Mouse (Mus musculus): ENCODE measurements around the gene Hspa12b. TPM values are rescaled to one million over a fixed set of nuclear protein-coding genes. Genes with fewer than 3 reads are reported as not detected.

Gene Hspa12b
- total RNA-seq (2023), result under 1 TPM in 1 of 2 experiments, not detected in 1; 0.35 TPM

DNA sequence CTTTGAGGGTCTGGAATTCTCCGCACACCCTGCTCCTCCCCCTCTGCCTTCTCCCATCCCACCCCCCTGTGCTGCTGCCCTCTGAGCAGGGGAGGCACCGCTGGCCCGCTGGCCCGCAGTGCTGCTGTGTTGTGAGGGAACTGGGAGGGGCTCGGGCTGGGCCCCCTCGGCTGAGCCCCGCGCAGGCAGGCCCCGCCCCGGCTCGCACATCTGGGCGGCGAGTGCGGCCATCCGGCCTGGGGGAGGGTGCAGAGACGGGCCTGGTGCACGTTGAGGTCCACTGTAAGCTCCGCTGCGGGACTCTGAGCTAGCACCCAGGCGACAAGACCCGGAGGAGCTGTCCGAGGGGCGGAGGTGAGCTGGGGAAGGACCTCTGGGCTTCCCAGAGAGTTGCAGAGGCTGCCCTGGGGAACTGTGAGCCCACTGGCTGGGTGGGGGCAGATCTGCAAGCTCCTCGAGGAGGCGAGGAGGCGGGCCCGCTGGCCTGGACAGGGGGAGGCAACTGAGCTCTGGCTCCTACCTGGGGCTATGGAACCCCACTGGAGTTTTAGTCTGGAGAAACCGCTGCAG lies at the start of gene Hspa12b:
Gene Hspa12b, plus strand, starts transcription at position 120 of the 570 bp plus-strand sequence.

DNA sequence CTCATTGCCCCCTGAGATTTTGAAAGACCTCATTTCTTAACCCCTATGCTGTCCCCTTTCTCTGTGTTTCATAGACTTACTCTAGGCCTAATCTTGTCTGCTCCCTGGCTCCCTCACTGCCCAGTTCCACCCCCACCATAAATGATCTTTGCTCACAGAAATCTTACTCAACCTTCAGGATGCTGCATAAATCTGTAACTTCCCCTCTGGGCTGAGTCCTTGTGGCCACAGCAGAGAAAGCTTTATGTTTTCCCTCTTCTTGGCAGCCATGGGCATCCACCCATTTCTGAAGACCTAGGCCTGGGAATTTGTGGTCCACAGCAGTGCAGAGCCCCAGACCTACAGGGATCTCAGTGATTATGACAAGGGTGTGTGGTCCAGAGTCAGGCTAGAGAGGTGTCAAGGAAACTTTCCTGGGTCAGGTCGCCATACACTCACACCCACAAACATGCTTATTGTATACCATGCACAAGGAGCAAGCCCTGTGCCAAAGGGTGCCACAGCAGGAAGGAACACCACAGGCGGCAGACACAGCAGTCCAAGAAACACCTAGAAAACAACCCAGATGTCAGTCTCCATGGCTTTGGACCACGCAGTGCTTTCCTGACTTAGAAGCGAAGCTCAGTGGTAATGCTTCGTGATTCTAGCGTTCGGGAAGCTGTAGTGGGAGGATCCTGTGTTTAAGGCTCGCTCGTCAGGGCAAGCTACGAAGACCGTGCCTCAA lies 40.3 kb upstream of the Hspa12b start, which contains the start of gene Siglec1:
Gene Siglec1, minus strand, starts transcription at position 99 of the 724 bp plus-strand sequence.

DNA sequence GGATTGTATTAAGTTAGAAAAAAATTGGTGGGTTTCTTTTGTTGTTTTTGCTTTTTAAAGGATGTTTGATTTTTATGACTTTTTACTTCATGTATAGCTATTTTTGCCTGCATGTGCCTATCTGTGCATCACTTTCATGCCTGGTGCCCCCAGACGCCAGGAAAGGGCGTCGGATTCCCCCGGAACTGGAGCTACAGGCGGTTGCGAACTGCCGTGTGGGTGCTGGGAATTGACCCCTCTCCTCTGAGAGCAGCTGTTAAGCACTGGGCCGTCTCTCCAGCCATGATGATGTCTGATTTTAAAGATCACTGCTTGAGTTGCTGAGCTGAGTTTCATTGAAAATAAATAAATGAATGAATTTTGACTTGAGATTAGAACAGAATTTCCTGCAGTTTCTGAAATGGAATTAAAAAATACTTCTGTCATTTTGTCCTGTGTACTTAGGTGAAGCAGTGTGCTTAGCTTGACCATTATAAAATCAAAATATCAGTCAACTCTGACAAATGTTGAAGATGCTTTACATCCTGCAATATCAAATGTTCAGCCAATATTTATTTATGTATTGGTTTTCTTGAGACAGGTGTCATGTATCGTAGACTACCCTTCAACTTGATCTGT lies 6.0 kb downstream of the Hspa12b start, which contains the start of gene Gm11037:
Gene Gm11037, plus strand, starts transcription at position 568 of the 618 bp plus-strand sequence.

DNA sequence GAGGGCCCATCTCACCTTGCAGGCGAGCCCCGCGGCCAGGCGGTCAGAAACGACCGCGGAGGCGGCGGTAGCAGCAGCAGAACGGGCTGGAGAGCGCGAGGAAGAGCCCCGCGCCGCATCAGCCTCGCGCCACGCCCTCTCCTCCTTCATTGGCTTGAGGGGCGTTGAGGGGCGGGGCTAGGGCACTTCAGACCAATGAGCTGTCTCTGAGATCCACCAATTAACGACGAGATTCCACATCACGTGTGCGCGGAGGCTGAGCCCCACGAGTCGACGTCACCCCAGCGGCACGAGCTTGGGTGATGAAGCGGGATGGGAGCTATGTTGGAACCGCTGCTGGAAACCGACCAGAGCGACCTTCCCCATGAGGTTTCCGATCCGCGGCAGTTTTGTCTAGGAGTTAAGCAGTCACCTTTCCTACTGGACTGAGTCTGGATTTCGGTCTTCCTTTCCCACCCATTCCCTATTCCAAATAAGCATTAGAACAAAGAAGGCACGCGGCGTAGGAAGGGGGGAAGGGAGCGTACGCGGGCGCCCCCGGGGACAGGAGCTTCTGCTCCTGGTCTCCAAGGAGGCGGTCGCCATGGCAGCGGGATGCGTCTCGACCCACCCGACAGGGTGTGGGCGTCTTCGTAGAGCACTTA lies 33.0 kb downstream of the Hspa12b start, which contains the start of gene 1700037H04Rik:
Gene 1700037H04Rik, minus strand, starts transcription at position 144 of the 644 bp plus-strand sequence.

DNA sequence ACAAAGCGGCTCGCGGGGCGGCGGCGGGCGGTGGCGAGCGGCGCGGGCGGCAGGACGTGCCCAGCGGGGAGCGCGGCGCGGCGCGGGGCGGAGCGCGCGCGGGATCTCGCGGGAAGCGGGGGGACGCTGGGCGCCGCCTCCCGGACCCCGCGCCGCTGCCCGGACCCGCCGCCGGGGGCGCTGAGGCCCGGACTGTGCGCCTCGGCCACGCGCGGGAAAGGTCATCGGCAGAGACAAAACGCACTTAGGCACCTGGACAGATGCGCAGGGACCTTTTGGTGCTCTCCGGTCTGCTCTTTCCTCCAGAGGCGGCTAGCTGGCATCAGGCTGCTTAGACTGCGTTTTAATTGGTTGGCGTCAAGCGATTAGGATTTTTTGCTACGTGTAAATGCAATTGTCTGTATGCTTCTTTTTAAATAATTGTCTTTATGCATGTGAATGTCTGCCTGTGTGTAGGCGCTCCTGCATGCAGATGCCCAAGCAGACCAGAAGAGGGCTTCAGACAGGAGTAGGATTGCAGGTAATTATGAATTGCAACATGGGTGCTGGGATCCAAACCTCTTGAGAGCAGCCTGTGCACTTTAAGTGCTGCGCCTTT lies 53.0 kb downstream of the Hspa12b start, which contains the start of gene Cenpb:
Gene Cenpb, minus strand, starts transcription at position 78 of the 598 bp plus-strand sequence.

DNA sequence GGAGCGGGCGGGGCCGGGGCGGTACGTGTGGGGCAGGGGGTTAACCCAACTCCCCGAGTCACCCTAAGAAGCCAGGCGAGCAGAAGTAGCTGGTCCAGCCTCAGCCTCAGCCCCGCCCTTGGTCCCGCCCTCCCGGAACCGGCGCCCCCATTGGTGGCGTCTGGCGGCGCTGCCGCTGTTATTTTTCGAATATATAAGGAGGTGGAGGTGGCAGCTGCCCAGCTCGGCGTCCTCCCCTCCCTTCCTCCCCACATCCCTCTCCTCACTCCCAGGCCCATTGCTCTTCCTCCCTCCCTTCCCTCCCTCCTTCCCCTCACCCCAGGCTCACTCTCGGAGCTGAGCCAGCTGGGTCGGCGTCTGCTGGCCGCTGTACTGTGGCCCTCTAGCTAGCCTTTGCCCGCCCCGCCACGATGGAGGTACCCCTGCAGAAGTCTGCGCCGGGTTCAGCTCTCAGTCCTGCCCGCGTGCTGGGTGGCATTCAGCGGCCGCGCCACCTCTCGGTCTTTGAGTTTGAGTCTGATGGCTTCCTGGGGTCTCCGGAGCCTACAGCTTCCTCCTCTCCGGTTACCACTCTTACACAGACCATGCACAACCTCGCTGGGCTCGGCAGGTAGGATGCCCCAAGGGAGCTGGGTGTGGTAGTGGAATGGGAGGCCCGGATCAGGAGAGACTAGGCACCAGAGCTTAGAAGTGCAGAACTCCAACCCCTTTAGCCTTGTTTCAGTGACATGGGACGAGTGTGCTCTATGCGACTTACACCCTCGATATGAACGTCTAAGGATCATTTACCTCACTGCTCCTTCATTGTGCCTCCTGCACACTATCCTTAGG lies 59.9 kb downstream of the Hspa12b start, which contains the start of the genes Cdc25b and Spef1:
Gene Cdc25b, plus strand, starts transcription at position 179 of the 831 bp plus-strand sequence.
Gene Spef1, minus strand, starts transcription at position 512 of the 831 bp plus-strand sequence.

Other genes starting within 250 kb of the Hspa12b start
- gene 4930402H24Rik, start 220.9 kb upstream of the Hspa12b start, total RNA-seq (2023), result 10 to 100 TPM; 15.5 to 27.8 TPM
- 10 to 100 TPM; 20.9 to 23.1 TPM for gene Atrn, start 220.8 kb upstream of the Hspa12b start, total RNA-seq (2023)
- not detected for gene Gfra4, start 84.2 kb upstream of the Hspa12b start, total RNA-seq (2023)
- not detected for gene Adam33, start 63.5 kb upstream of the Hspa12b start, total RNA-seq (2023)
- gene Siglec1, start 40.5 kb upstream of the Hspa12b start, total RNA-seq (2023), result under 1 TPM in 1 of 2 experiments, not detected in 1; 0.32 TPM
- not detected for gene Gm11037, start 6.2 kb downstream of the Hspa12b start, total RNA-seq (2023)
- 10 to 100 TPM; 18.4 to 18.9 TPM for gene 1700037H04Rik, start 32.8 kb downstream of the Hspa12b start, total RNA-seq (2023)
- gene Cenpb, start 52.8 kb downstream of the Hspa12b start, total RNA-seq (2023), result 10 to 100 TPM; 22.2 to 28.5 TPM
- 10 to 100 TPM; 79.3 to 83.2 TPM for gene Cdc25b, start 59.7 kb downstream of the Hspa12b start, total RNA-seq (2023)
- gene Spef1, start 60.0 kb downstream of the Hspa12b start, total RNA-seq (2023), result 1 to 10 TPM; 1.2 to 1.7 TPM
- gene Ap5s1, start 79.8 kb downstream of the Hspa12b start, total RNA-seq (2023), result 10 to 100 TPM; 12.0 to 12.6 TPM
- gene Mavs, start 106.8 kb downstream of the Hspa12b start, total RNA-seq (2023), result 10 to 100 TPM; 28.4 to 43.4 TPM
- gene Pank2, start 135.2 kb downstream of the Hspa12b start, total RNA-seq (2023), result 10 to 100 TPM; 74.5 to 75.2 TPM
- gene Rnf24, start 225.6 kb downstream of the Hspa12b start, total RNA-seq (2023), result 1 to 10 TPM; 4.3 to 4.4 TPM

All from B cell, adult 67 days (primary cell).